23 mouse cellular contexts compared by ENCODE assay signal in genomic region chr12:77657878-77658277, GRCm38 (mm10).
"Had no signal": no experiment of that assay in that cellular context is flagged by ENCODE, and none has a peak within 500 bp of the region (broad histone marks: within the 10 kb centered on the region; RNA-seq: fewer than 3 reads in every experiment).

No protein-coding gene starts in this region.

- ATAC-seq: intestine, embryonic 16.5 days; liver, embryonic 12.5 days had no signal

- H3K4me1 ChIP-seq: liver, embryonic 12.5 days; liver, embryonic 15.5 days; lung, embryonic 15.5 days; megakaryocyte, embryonic 14.5 days; stomach, embryonic 15.5 days had no signal

- H3K36me3 ChIP-seq: limb, embryonic 10.5 days; limb, embryonic 13.5 days; liver, embryonic 12.5 days; liver, embryonic 15.5 days; lung, embryonic 15.5 days; neural tube, embryonic 12.5 days; neural tube, embryonic 15.5 days; stomach, embryonic 15.5 days had no signal

- H3K9me3 ChIP-seq: limb, embryonic 10.5 days; limb, embryonic 13.5 days; liver, embryonic 12.5 days; liver, embryonic 15.5 days; lung, embryonic 15.5 days; neural tube, embryonic 12.5 days; neural tube, embryonic 15.5 days; stomach, embryonic 15.5 days had no signal

- H3K27ac ChIP-seq: kidney, postnatal 0 days; layer of hippocampus, adult 2 months; limb, embryonic 10.5 days; limb, embryonic 13.5 days; liver, embryonic 12.5 days; liver, embryonic 15.5 days; lung, embryonic 15.5 days; neural tube, embryonic 12.5 days; neural tube, embryonic 15.5 days; stomach, embryonic 15.5 days had no signal

- DNase-seq: kidney, adult 18-20 months; kidney, postnatal 25 days; layer of hippocampus, adult 9-11 months; liver; lung, adult 18-20 months; lung, postnatal 10 days; lung, postnatal 36 days; right cerebral cortex, adult 18-20 months; right cerebral cortex, postnatal 14 days; spleen, adult 18-20 months; thymus, postnatal 25 days had no signal

- H3K4me3 ChIP-seq: layer of hippocampus, adult 2 months; limb, embryonic 10.5 days; limb, embryonic 13.5 days; liver, embryonic 12.5 days; liver, embryonic 15.5 days; lung, embryonic 15.5 days; megakaryocyte, embryonic 14.5 days; neural tube, embryonic 12.5 days; neural tube, embryonic 15.5 days; stomach, embryonic 15.5 days had no signal

- H3K4me2 ChIP-seq: limb, embryonic 13.5 days; liver, embryonic 12.5 days; liver, embryonic 15.5 days; lung, embryonic 15.5 days; neural tube, embryonic 12.5 days; neural tube, embryonic 15.5 days; stomach, embryonic 15.5 days had no signal

- H3K27me3 ChIP-seq: limb, embryonic 13.5 days; liver, embryonic 12.5 days; liver, embryonic 15.5 days; lung, embryonic 15.5 days; neural tube, embryonic 12.5 days; neural tube, embryonic 15.5 days; stomach, embryonic 15.5 days had no signal

- H3K9ac ChIP-seq: limb, embryonic 13.5 days; liver, embryonic 12.5 days; liver, embryonic 15.5 days; lung, embryonic 15.5 days; neural tube, embryonic 12.5 days; neural tube, embryonic 15.5 days; stomach, embryonic 15.5 days had no signal
